Mouse (Mus musculus) ES-E14 (cell line): ENCODE measurements around the gene Prpf19.

Source experiments
- CHD2 ChIP-seq: IDR thresholded peaks from 2 replicates; pipeline ENCODE4 v1.6.1; 2014; ENCODE audit warnings: mild to moderate bottlenecking, low read depth, low read length, inconsistent platforms
- HCFC1 ChIP-seq: IDR thresholded peaks from 2 replicates; pipeline ENCODE4 v1.6.1; 2012; ENCODE audit warnings: low read length, inconsistent platforms, borderline replicate concordance; ENCODE audit not compliant: insufficient read depth
- MAFK ChIP-seq: IDR thresholded peaks from 2 replicates; pipeline ENCODE4 v1.6.1; 2014; ENCODE audit warnings: mild to moderate bottlenecking, low read depth, low read length, inconsistent platforms; ENCODE audit not compliant: insufficient read depth
- ZC3H11A ChIP-seq: IDR thresholded peaks from 2 replicates; pipeline ENCODE4 v1.6.1; 2012; ENCODE audit warnings: low read depth, mild to moderate bottlenecking, inconsistent platforms, low read length, borderline replicate concordance
- ZNF384 ChIP-seq: IDR thresholded peaks from 2 replicates; pipeline ENCODE4 v1.6.1; 2012; ENCODE audit warnings: low read depth, low read length, inconsistent platforms

GRCm38 (mm10) chr19:10868623-10869141 is 26.3 kb upstream of the Prpf19 start:
- TF ChIP-seq ZNF384 (no peak), HCFC1 (no peak), ZC3H11A (no peak), MAFK (no peak), CHD2 (no peak)
